Mouse (Mus musculus) lung, embryonic 14.5 days (tissue): ENCODE data around the gene Defb22. TPM values are rescaled to one million over a fixed set of nuclear protein-coding genes. Genes with fewer than 3 reads are reported as not detected.

Experiments
- ATAC-seq: fragments of 200-750 bp; cut with Nextera tagmentation; 2 replicates; pipeline ENCODE4 v1.8.0; 2017; ENCODE audit warnings: mild to moderate bottlenecking, moderate TSS enrichment, moderate library complexity; ENCODE audit not compliant: insufficient read depth
- DNase-seq: peaks from one replicate; pipeline ENCODE4 v3.0.0-alpha.2; 2015
- H3K27ac ChIP-seq: fragments of 300-500 bp; sonication (generic); 2 replicates; pipeline ENCODE4 v1.5.1; 2014; ENCODE audit warnings: low read depth, mild to moderate bottlenecking, moderate library complexity
- H3K27me3 ChIP-seq: fragments of 300-500 bp; sonication (generic); 2 replicates; pipeline ENCODE4 v1.6.1; 2014; ENCODE audit warnings: low read length, control low read depth; ENCODE audit not compliant: insufficient read depth
- H3K36me3 ChIP-seq: fragments of 300-500 bp; sonication (generic); 2 replicates; pipeline ENCODE4 v1.6.1; 2014; ENCODE audit warnings: control low read depth; ENCODE audit not compliant: insufficient read depth
- H3K4me1 ChIP-seq: fragments of 300-500 bp; sonication (generic); 2 replicates; pipeline ENCODE4 v1.6.1; 2014; ENCODE audit warnings: antibody characterized with exemption, control low read depth; ENCODE audit not compliant: insufficient read depth
- H3K4me2 ChIP-seq: fragments of 300-500 bp; sonication (generic); 2 replicates; pipeline ENCODE4 v1.6.1; 2014; ENCODE audit warnings: mild to moderate bottlenecking
- H3K4me3 ChIP-seq: fragments of 300-500 bp; sonication (generic); 2 replicates; pipeline ENCODE4 v1.5.1; 2014; ENCODE audit warnings: low read depth, low read length
- H3K9ac ChIP-seq: fragments of 300-500 bp; sonication (generic); 2 replicates; pipeline ENCODE4 v1.6.1; 2014
- H3K9me3 ChIP-seq: fragments of 300-500 bp; sonication (generic); 2 replicates; pipeline ENCODE4 v1.6.1; 2016; ENCODE audit warnings: low read depth, low read length, control low read depth
- CTCF ChIP-seq: IDR thresholded peaks from 2 replicates; pipeline ENCODE4 v1.5.1; 2016; ENCODE audit warnings: antibody characterized with exemption, low read depth
- WGBS: fragments of 180-500 bp; shearing (Covaris S2); extraction: QIAGEN DNeasy Blood & Tissue Kit; methylation state at CpG from one replicate; pipeline ENCODE4 v1.1.7; 2014; 5-methylcytosine and 5-hydroxymethylcytosine counted together
- polyA plus RNA-seq: library from polyadenylated mRNA; unstranded; fragments of >200 nt; fragmentation: Nextera tagmentation; extraction: Ambion mirVana; gene quantifications from 2 replicates; pipeline ENCODE4 v1.2.1, GENCODE M21; 2014

Gene Defb22
- not detected in 2 replicates for polyA plus RNA-seq

DNA sequence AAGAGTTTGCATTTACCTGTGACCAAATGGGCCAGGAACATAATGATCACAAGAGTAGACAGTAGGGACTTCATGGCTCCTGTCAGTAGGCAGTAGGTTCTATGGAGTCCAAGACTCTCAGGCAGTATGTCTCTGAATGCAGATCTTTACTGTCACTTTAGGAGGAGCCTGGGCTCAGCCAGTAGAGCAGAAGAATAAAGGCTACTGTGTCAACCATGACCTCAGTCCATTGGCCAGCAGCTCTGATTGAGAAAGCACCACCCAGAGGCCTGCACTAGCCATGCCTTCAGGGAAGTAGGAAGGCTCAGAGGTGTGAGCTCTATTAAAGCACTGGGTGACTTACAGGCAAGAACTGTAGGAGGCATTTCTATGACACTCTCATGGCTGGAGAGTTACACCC is at the start of gene Defb22:
Gene Defb22 (minus strand): TSS at position 101 of the 400 bp plus-strand sequence.
- no peaks in the 10 kb centered on the region for H3K4me1 ChIP-seq
- no peak for ATAC-seq
- H3K4me3 ChIP-seq, result no peak within 1 kb of the TSS
- no peak within 1 kb of the TSS for H3K4me2 ChIP-seq
- DNase-seq, result no peak
- no peak within 1 kb of the TSS for H3K27ac ChIP-seq
- H3K27me3 ChIP-seq, result no peaks in the 10 kb centered on the region
- no peaks in the 10 kb centered on the region for H3K9me3 ChIP-seq
- TF ChIP-seq CTCF, result no peak
- H3K9ac ChIP-seq, result no peak within 1 kb of the TSS
- no peaks in the 10 kb centered on the region for H3K36me3 ChIP-seq

DNA sequence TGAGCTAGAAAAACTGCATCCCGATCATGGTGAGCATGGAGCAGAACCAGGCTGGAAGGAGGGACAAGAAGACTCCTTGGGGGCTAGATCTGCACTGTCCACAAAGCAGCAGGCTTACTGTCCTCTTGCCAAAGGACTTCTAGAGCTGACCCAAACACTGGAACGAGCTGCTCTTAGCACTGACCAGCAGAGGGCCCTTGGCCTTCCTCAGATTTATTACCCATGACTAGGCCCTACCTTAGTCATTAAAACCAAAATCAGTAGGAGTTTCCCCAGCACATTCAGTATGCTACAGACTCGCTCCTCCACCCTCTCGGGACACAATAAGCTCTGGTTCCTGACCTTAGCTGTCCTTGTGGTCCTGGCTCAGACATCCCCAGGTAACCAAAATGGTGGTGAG is 28.0 kb upstream of the Defb22 start, which contains the start of gene Defb28:
Gene Defb28 (plus strand): TSS at position 275 of the 400 bp plus-strand sequence.
- Histone ChIP-seq H3K9me3 (no peaks in the 10 kb centered on the region), H3K4me3 (no peak within 1 kb of the TSS), H3K4me2 (no peak within 1 kb of the TSS), H3K27me3 (no peaks in the 10 kb centered on the region), H3K27ac (no peak within 1 kb of the TSS), H3K9ac (no peak within 1 kb of the TSS), H3K4me1 (no peaks in the 10 kb centered on the region), H3K36me3 (no peaks in the 10 kb centered on the region)
- no peak for ATAC-seq
- DNase-seq, result no peak
- 64% methylated on average over 4 of the region's 4 CpGs for WGBS
- TF ChIP-seq CTCF, result 0 out of 2 replicates have a peak, but pooled peaks have one; percentile 8

DNA sequence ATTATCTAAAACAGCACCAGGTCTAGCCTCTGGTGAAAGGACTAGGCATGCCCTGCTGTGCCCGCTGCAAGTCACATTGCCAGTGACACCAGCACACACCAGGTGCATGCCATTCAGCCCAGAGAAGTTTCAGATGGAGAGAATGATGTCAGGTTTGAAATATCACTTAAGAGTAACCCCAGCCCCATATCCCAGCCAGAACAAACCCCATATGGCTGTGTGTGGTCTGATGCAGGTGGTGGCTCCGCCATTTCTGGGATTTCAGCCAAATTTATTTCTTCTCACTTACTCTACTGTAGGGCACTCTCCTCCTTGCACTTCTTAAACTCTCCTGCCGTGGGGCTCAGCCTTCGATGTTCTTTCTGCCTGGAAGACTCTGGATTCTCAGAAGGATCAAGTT is 26.1 kb upstream of the Defb22 start:
- H3K36me3 ChIP-seq, result no peaks in the 10 kb centered on the region
- H3K27me3 ChIP-seq, result no peaks in the 10 kb centered on the region
- H3K4me3 ChIP-seq, result no peak overlapping the region
- H3K4me1 ChIP-seq, result no peaks in the 10 kb centered on the region
- H3K4me2 ChIP-seq, result no peak overlapping the region
- H3K27ac ChIP-seq, result no peak overlapping the region
- no peak overlapping the region for H3K9ac ChIP-seq
- 47% methylated on average over 4 of the region's 4 CpGs for WGBS
- DNase-seq, result peak; percentile 16
- H3K9me3 ChIP-seq, result no peaks in the 10 kb centered on the region
- ATAC-seq, result 0 out of 2 replicates have a peak, but pooled peaks have one; percentile 11
- TF ChIP-seq CTCF, result no peak

DNA sequence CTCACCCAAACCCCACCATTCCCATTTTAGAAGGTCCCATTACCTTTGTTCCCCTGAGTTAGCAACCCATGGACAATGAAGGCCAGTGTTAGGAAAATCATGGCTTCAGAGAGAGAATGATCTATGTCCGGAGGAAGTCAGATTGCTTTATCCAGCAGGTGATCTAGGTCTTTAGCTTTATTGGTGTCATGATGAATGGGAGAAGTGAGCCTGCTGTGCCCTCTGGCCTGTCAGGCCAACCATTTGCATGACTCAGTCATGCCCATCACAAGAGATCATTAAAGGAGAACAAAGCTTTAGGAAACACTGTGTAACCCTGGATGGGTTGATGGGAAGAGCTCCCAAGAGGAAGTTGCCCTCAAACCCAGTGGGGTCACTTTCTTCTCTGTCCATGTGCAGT is 21.7 kb upstream of the Defb22 start, which contains the start of gene Defb26:
Gene Defb26 (minus strand): TSS at position 101 of the 400 bp plus-strand sequence.
- no peaks in the 10 kb centered on the region for H3K9me3 ChIP-seq
- H3K4me3 ChIP-seq, result no peak within 1 kb of the TSS
- H3K27ac ChIP-seq, result no peak within 1 kb of the TSS
- WGBS, result 92% methylated on average over 1 of the region's 1 CpGs
- H3K4me1 ChIP-seq, result no peaks in the 10 kb centered on the region
- H3K36me3 ChIP-seq, result no peaks in the 10 kb centered on the region
- H3K4me2 ChIP-seq, result no peak within 1 kb of the TSS
- ATAC-seq (no peak), DNase-seq (no peak)
- no peaks in the 10 kb centered on the region for H3K27me3 ChIP-seq
- H3K9ac ChIP-seq, result no peak within 1 kb of the TSS
- no peak for TF ChIP-seq CTCF

DNA sequence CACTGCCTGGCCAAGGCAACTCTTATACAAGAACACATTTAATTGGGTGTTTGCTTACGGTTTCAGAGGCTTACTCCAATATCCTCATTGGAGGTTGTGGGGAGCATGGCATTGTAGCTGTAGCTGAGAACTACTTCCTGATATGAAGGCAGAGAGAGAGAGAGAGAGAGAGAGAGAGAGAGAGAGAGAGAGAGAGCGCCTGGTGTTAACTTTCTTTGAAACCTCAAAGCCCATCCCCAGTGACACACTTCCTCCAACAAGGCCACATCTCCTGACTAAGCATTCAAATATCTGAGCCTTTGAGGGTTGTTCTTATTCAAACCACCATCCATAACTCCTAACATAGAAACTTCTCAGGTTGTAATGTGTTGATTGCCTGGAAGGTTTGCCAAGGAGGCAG is 14.0 kb upstream of the Defb22 start:
- Histone ChIP-seq H3K4me2 (no peak overlapping the region), H3K27ac (no peak overlapping the region), H3K4me3 (no peak overlapping the region), H3K36me3 (no peaks in the 10 kb centered on the region), H3K27me3 (no peaks in the 10 kb centered on the region), H3K4me1 (no peaks in the 10 kb centered on the region), H3K9me3 (no peaks in the 10 kb centered on the region), H3K9ac (no peak overlapping the region)
- ATAC-seq, result no peak
- TF ChIP-seq CTCF, result no peak
- 70% methylated on average over 2 of the region's 2 CpGs for WGBS
- DNase-seq, result no peak

DNA sequence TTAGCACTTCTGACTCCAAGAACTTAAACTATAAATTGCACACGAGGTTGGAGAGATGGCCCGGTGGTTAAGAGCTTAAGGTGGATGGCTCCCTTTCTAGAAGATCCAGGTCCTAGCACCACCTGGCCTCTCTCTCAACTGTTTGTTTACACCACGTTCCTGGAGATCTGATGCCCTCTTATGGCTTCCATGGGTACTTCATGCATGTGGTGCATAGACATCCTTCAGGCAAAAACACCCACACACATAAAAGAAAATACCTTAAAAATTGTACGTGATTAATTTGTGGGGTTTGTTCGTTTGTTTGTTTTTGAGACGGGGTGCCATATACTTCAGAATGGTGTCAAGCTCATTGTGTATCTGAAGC is 10.9 kb upstream of the Defb22 start:
- H3K9ac ChIP-seq, result no peak overlapping the region
- no peaks in the 10 kb centered on the region for H3K4me1 ChIP-seq
- peak; percentile 36; the same call in 1 of the 2 replicates for TF ChIP-seq CTCF
- no peaks in the 10 kb centered on the region for H3K27me3 ChIP-seq
- no peaks in the 10 kb centered on the region for H3K36me3 ChIP-seq
- no peak overlapping the region for H3K4me2 ChIP-seq
- 78% methylated on average over 6 of the region's 6 CpGs for WGBS
- H3K9me3 ChIP-seq, result no peaks in the 10 kb centered on the region
- no peak overlapping the region for H3K4me3 ChIP-seq
- no peak overlapping the region for H3K27ac ChIP-seq
- DNase-seq (no peak), ATAC-seq (no peak)

DNA sequence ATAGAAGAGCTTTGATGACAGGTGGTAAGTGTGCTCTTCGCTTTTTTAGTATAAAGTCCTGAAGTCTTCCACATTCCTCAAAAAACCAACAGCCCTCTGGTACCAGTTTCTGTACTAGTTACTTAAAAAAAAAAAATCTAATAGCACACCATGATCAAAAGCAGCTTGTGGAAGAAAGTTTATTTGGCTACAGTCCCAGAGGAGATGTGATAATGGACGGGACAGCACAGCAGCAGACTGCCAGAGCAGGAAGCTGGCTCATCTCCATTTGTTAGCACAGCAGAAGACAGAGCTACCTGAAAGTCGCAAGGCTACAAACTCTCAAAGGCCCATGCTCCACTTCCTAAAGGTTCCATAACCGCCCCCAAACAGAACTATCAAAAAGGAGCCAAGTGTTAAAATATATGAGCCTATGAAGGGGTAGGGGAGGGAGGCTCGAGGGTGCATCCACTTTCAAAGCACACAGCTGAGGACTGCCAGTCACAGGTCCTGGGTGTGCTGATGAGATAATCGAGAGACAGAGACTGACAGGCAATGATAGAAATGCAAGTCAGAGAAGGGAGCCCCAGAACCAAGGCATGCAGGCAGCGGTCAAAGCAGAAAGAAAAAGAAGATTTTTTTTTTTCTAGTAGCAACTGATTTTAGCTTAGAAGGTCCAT is 10.4 kb upstream of the Defb22 start:
- Histone ChIP-seq H3K36me3 (no peaks in the 10 kb centered on the region), H3K9me3 (no peaks in the 10 kb centered on the region), H3K27me3 (no peaks in the 10 kb centered on the region), H3K27ac (no peak overlapping the region), H3K4me2 (no peak overlapping the region), H3K4me1 (no peaks in the 10 kb centered on the region), H3K9ac (no peak overlapping the region), H3K4me3 (no peak overlapping the region)
- no peak for TF ChIP-seq CTCF
- peak; percentile 10 for DNase-seq
- WGBS, result 52% methylated on average over 7 of the region's 7 CpGs
- no peak for ATAC-seq
